Mouse (Mus musculus): ENCODE measurements at regions not wholly inside any gene's neighbourhood (a gene's known extent, or its start where the extent isn't known, plus 50 kb on each side); places are given as distances from the start of the nearest gene placed in this dataset.

DNA sequence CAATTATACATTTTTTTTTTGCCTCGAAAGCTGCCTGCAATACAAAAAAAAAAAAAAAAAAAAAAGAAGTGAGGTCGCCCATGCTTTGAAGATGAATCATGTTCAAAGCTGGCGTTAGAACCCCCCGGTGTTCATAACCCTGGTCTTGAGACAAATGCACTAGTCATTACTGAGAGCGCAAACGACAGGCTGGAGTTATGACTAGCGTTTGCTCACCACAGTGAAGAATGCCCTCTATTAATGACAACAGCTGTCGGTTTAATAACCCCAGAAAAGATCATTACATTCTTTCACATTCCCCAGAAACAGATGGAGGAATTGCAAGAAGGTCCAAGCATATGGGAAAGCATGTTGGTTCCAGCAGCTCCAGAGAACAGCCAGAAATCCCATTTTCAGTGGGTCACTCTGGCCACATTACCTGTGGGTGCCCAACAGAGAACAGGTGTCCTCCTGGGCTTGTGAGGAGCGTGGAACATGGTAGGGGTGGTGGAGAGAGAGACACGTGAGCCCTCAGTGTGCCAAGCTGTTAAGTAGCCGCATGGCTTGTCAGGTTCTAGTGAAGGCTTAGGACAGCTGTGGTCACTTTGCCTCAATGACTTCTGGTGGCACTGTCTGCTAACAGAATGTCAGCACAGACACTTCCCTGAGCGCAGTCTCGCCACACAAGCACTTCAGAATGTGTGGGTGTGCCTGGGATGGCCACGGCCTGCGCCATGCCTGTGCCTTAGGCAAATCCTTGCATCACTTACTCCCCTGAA lies 60.4 kb downstream of the Aipl1 start:
- Histone ChIP-seq H3K4me3 (no peak overlapping the region), H3K4me1 (replicated peaks) (no peaks in the 10 kb centered on the region), H3K9ac (no peak overlapping the region), H3K27me3 (peaks cover 7% of the 10 kb centered on the region; the same call in 1 of the 2 replicates), H3K4me2 (no peak overlapping the region), H3K9me3 (no peaks in the 10 kb centered on the region), H3K36me3 (no peaks in the 10 kb centered on the region), H3K27ac (replicated peaks) (no peak overlapping the region)
- WGBS = 62% methylated on average over 15 of the region's 15 CpGs
- no peak for ATAC-seq (ENCODE audit: low read depth)

DNA sequence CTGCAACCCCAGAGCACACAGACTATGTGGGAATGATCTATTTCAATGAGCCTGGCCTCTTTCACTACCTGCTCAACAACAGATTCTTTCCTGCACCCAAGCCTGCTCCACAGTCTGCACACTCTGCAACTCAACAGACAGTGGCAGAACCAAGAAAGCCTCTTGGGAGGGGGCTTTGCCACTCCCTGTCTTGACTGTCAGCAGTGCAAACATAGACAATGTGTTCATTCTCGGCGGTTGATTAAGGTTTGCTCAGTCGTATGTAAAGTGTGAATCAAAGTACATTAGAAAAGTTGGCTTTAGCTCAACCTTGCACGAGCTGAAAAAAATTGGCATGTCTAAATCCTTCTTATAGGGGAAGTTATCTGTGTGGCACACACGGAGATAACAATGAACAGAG lies 66.0 kb downstream of the Aipl1 start:
- Histone ChIP-seq H3K4me1 (replicated peaks) (no peaks in the 10 kb centered on the region), H3K4me2 (no peak overlapping the region), H3K36me3 (no peaks in the 10 kb centered on the region), H3K9ac (no peak overlapping the region), H3K4me3 (no peak overlapping the region), H3K27ac (replicated peaks) (no peak overlapping the region), H3K9me3 (no peaks in the 10 kb centered on the region), H3K27me3 (no peaks in the 10 kb centered on the region)
- ATAC-seq (ENCODE audit: low read depth) = no peak
- 88% methylated on average over 5 of the region's 5 CpGs for WGBS

DNA sequence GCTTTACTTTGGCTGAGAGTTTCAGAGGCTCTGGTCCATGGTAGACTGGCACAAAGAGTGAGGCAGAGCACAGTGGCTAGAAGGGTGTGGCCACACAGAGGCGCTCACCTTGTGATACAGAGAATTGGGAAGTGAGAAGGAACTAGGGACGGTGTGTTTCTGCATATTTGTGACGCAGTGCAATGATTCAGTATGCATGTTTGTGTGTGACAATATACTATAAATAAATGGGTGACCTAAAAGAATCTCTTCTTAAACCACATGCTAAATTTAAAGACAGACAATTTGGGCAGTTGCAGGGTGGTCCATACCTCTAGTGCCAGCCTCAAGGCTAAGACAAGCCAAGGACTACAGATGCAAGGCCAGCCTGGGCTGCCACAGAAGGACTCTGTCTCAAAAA lies 75.0 kb downstream of the Aipl1 start:
- no peak overlapping the region for H3K4me3 ChIP-seq
- no peaks in the 10 kb centered on the region for H3K36me3 ChIP-seq
- no peak for ATAC-seq (ENCODE audit: low read depth)
- H3K27ac ChIP-seq (replicated peaks) = no peak overlapping the region
- H3K27me3 ChIP-seq = no peaks in the 10 kb centered on the region
- 96% methylated on average over 3 of the region's 3 CpGs for WGBS
- H3K9ac ChIP-seq = no peak overlapping the region
- H3K4me1 ChIP-seq (replicated peaks) = no peaks in the 10 kb centered on the region
- H3K9me3 ChIP-seq = peaks cover 10% of the 10 kb centered on the region; the same call in 1 of the 2 replicates
- no peak overlapping the region for H3K4me2 ChIP-seq

DNA sequence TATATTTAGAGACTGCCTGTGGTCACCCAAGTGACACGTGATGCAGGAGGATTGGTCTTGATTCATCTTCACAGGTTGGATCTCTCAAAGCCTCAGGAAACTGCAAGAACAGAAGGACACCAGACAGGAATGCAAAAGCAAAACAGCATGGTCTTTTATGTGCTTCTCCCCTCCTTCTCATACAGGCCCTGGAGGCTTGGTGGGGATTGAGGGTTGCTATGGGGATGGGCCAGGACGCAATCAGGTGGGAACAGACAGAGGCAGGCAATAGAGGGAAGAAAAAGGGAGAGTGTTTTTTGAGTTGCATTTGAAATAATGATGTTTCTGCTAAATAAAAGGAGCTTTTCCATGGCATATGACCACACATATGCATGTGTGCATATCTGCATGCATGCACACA lies 84.8 kb downstream of the Aipl1 start:
- Histone ChIP-seq H3K27ac (replicated peaks) (no peak overlapping the region), H3K36me3 (no peaks in the 10 kb centered on the region), H3K4me1 (replicated peaks) (0 out of 2 replicates have a peak, but pooled peaks cover 4% of the 10 kb centered on the region), H3K4me3 (no peak overlapping the region), H3K4me2 (no peak overlapping the region), H3K9ac (no peak overlapping the region), H3K27me3 (no peaks in the 10 kb centered on the region), H3K9me3 (no peaks in the 10 kb centered on the region)
- WGBS = 50% methylated on average over 2 of the region's 2 CpGs
- ATAC-seq (ENCODE audit: low read depth) = no peak

DNA sequence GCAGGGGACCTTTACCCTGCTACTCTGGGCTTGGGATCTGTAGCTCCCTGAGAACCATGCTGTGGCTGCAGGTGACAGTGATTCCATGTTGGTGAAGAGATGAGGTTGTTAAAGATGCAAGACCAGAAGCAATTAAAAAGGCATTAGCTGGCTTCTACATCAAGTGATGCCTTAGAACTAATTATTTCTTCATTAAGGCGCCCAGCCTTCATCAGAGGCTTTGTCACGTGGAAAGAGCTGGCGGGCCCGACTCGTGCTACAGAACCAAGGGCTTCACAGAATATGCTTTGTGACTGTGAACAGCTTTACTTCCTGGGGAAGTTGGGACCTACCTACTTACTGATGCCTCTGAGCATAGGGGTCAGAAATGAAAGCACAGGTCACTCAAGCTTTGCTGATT lies 90.1 kb downstream of the Aipl1 start:
- Histone ChIP-seq H3K4me1 (replicated peaks) (no peaks in the 10 kb centered on the region), H3K36me3 (no peaks in the 10 kb centered on the region), H3K9ac (no peak overlapping the region), H3K9me3 (no peaks in the 10 kb centered on the region), H3K4me2 (no peak overlapping the region), H3K27ac (replicated peaks) (no peak overlapping the region), H3K4me3 (no peak overlapping the region), H3K27me3 (no peaks in the 10 kb centered on the region)
- 76% methylated on average over 5 of the region's 5 CpGs for WGBS
- ATAC-seq (ENCODE audit: low read depth) = no peak

DNA sequence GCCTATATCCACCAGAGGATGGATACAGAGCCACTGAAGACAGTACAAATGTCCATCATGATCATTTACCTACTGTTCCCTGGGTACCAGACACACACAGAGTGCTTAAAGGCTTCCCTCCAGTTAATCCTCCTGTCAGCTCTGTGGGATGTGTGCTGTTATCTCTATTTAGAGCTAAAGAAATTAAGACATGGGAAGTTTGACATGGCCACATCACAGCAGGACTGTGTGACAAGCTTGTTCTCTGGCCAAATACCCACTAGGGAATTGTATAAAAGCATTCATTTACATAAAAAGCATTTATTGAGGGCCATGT lies 92.3 kb downstream of the Aipl1 start:
- H3K27me3 ChIP-seq = no peaks in the 10 kb centered on the region
- H3K27ac ChIP-seq (replicated peaks) = no peak overlapping the region
- H3K9ac ChIP-seq = no peak overlapping the region
- no peaks in the 10 kb centered on the region for H3K4me1 ChIP-seq (replicated peaks)
- H3K9me3 ChIP-seq = no peaks in the 10 kb centered on the region
- H3K36me3 ChIP-seq = no peaks in the 10 kb centered on the region
- H3K4me3 ChIP-seq = no peak overlapping the region
- H3K4me2 ChIP-seq = no peak overlapping the region
- ATAC-seq (ENCODE audit: low read depth) = no peak

DNA sequence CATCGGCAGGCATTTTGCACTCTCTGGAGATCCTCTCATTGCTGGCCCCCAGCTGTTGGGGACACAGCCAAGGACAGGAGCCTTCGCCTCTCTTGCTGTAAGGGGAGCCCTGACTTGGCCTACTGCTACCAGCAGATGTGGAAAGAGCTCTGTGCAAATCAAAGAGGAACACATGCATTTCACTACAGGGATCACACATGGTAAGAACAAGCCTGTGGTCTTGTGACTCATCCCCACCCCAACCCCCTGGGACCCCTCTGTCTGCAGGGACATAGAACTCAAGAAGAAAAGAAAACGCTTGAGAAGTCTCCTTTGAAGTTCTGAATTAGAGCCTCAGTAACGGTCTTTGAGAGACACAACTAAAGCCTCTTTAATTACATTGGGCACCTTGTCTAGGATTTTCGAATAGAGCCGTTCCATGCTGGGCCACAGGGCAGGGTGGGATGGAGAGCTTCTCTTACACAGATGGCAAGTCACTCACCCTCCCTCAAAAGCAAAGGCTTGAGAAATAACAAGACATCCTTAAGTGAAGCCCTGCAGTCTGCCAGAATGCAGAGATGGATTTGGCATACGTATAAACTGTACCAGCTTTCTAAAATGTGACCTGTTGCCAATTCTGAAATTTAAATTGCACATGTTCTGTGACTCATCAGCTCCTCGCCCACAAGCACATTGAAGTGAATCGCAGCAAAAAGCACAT lies 92.8 kb downstream of the Aipl1 start:
- Histone ChIP-seq H3K27ac (replicated peaks) (no peak overlapping the region), H3K4me2 (no peak overlapping the region), H3K9ac (no peak overlapping the region), H3K4me1 (replicated peaks) (no peaks in the 10 kb centered on the region), H3K36me3 (no peaks in the 10 kb centered on the region), H3K9me3 (no peaks in the 10 kb centered on the region), H3K4me3 (no peak overlapping the region), H3K27me3 (no peaks in the 10 kb centered on the region)
- 56% methylated on average over 9 of the region's 9 CpGs for WGBS
- ATAC-seq (ENCODE audit: low read depth) = no peak

DNA sequence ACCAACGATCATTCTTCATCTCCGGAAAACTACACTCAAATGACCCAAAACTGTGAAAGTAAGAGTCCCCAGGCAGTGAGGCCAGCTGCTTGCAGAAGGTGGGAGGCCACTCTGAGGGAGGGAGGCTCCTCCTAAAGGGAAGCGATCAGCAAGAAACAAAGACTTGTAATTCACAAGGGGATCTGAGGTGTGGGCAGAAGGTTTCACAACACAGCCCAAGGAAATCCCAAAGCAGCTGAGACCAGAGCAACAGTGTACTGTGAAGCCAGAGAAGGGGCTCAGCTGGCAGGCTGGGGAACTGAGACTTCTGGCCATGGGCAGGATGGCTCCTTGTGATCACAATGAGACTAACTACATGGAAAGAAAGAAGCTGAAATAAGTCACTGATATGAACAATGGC lies 93.8 kb downstream of the Aipl1 start:
- Histone ChIP-seq H3K4me1 (replicated peaks) (no peaks in the 10 kb centered on the region), H3K9ac (no peak overlapping the region), H3K27me3 (no peaks in the 10 kb centered on the region), H3K4me3 (no peak overlapping the region), H3K9me3 (no peaks in the 10 kb centered on the region), H3K4me2 (no peak overlapping the region), H3K27ac (replicated peaks) (no peak overlapping the region), H3K36me3 (no peaks in the 10 kb centered on the region)
- 50% methylated on average over 3 of the region's 3 CpGs for WGBS
- ATAC-seq (ENCODE audit: low read depth) = no peak

DNA sequence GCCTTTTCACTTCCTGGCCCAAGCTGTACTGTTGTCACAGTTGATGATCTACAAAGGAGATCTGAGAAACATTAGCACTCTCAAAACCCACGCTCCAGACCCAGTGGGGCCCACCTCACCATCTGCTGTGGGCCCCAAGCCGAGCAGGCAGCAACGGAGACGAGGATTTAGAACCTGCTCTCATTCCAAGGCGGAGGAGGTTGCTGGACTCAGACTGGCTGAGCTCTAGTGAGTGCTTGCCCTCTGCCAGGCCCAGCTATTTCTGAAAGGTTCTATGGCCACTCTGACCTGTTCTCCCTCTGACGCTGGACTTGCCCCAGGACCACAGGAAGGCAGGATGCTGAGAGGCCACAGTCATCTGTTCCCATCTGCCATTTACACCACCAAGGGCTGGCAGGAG lies 98.2 kb downstream of the Aipl1 start:
- no peak for ATAC-seq (ENCODE audit: low read depth)
- no peaks in the 10 kb centered on the region for H3K27me3 ChIP-seq
- no peaks in the 10 kb centered on the region for H3K36me3 ChIP-seq
- WGBS = 87% methylated on average over 6 of the region's 6 CpGs
- H3K9me3 ChIP-seq = no peaks in the 10 kb centered on the region
- H3K27ac ChIP-seq (replicated peaks) = no peak overlapping the region
- H3K4me3 ChIP-seq = no peak overlapping the region
- H3K4me1 ChIP-seq (replicated peaks) = no peaks in the 10 kb centered on the region
- H3K9ac ChIP-seq = no peak overlapping the region
- no peak overlapping the region for H3K4me2 ChIP-seq

DNA sequence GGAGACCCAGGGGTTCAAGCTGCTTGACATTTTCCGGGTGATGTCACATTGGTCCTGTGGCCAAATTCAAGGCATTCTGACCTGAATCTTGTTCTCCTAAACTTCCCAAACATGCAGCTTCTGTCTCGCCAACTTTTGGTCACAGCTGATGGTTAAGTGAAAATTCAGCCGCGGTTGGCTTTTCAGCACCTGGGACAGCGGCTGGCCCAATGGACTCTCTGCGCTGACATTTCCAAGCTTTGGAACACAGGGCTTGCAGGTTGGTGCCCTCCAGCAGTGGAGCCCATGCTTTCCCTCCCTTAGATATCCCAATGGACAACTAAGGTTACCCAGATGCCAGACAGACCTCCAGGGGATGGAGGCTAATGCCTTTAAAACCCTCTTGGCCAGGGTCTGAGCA lies 100.2 kb downstream of the Aipl1 start:
- Histone ChIP-seq H3K27ac (replicated peaks) (no peak overlapping the region), H3K36me3 (no peaks in the 10 kb centered on the region), H3K4me2 (no peak overlapping the region), H3K4me1 (replicated peaks) (no peaks in the 10 kb centered on the region), H3K27me3 (no peaks in the 10 kb centered on the region), H3K9ac (no peak overlapping the region), H3K4me3 (no peak overlapping the region), H3K9me3 (no peaks in the 10 kb centered on the region)
- no peak for ATAC-seq (ENCODE audit: low read depth)
- 39% methylated on average over 6 of the region's 6 CpGs for WGBS

DNA sequence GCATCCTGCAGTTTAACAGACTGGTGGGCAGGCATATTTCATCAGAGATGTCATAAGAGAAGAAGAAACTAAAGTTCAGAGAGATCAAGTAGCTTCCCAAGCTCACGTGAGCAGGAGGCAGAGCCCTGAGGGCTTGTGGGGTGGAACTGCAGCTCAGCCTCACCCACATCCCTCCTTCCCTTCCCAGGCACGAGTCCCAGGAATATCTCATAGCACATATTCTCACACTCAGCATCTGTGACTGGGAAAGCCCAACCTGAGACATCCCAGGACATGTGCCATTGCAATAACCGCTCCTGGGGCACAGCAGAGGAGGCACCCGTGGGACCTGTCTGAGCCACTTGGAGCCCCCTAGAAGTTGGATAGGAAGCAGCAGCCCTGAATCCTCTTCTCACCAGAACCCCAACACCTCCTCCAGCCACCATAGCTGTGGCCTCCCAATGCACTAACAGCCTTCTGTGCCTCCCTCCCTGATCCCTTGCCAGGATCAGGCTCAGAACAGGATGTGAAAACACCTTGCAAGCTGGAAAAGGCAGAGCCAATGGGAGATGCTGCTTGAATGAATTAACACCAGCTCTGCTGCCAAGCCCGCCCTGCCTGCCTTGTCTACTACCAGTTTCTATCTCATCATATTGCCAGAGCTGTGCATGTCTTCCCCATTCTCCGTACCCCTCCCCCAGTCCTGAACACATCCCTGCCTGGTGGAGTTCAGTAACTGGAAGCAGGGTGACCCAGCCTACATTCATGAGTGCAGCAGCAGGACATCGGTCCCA lies 107.4 kb downstream of the Aipl1 start:
- Histone ChIP-seq H3K36me3 (no peaks in the 10 kb centered on the region), H3K4me2 (no peak overlapping the region), H3K9me3 (no peaks in the 10 kb centered on the region), H3K27ac (replicated peaks) (no peak overlapping the region), H3K27me3 (no peaks in the 10 kb centered on the region), H3K9ac (no peak overlapping the region), H3K4me3 (no peak overlapping the region), H3K4me1 (replicated peaks) (no peaks in the 10 kb centered on the region)
- no peak for ATAC-seq (ENCODE audit: low read depth)
- 78% methylated on average over 7 of the region's 7 CpGs for WGBS

DNA sequence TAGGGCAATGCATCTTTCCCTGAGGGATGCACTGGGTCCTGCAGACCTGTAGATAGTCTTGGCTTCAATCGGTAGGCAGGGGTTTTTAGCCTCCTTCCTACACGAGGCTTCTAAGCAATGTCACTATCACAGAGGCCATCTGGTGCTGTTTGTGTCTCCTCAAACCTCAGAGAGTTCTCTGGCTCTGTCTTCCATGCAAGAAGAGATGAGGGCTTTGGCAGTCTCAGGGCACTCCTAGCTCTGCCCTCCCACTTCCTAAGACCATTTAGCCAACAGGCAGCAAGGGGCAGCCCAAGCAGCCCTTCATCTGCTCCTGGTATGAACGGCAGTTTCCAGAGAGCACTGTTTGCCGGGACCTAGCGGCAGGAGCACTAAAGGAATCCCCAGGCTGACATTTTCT lies 122.6 kb downstream of the Aipl1 start:
- Histone ChIP-seq H3K9me3 (no peaks in the 10 kb centered on the region), H3K4me1 (replicated peaks) (no peaks in the 10 kb centered on the region), H3K4me2 (no peak overlapping the region), H3K9ac (no peak overlapping the region), H3K27ac (replicated peaks) (no peak overlapping the region), H3K27me3 (no peaks in the 10 kb centered on the region), H3K4me3 (no peak overlapping the region), H3K36me3 (no peaks in the 10 kb centered on the region)
- WGBS = 55% methylated on average over 5 of the region's 5 CpGs
- ATAC-seq (ENCODE audit: low read depth) = no peak

Data from neural tube, embryonic 13.5 days (tissue).